Mouse (Mus musculus) activated CD4-positive, CD25-positive, alpha-beta regulatory T cell, adult 9 weeks (primary cell): ENCODE data around the gene Zc3hav1. TPM values are rescaled to one million over a fixed set of nuclear protein-coding genes. Genes with fewer than 3 reads are reported as not detected.

Experiments used
- polyA plus RNA-seq: library from polyadenylated mRNA; unstranded; fragments of 100-300 nt; shearing (Covaris generic); gene quantifications from one replicate; pipeline ENCODE4 v1.2.1, GENCODE M21; 2017

Gene Zc3hav1
- 129 TPM for polyA plus RNA-seq

GRCm38 (mm10) chr6:38353811-38354722 is at the start of gene Zc3hav1:
Gene Zc3hav1, minus strand, starts transcription at chr6:38354603.

GRCm38 (mm10) chr6:38381129-38381771 is 26.8 kb upstream of the Zc3hav1 start, which contains the start of gene Ttc26:
Gene Ttc26, plus strand, starts transcription at chr6:38381469.

GRCm38 (mm10) chr6:38298761-38299401 is 55.5 kb downstream of the Zc3hav1 start, which contains the start of gene Zc3hav1l:
Gene Zc3hav1l, minus strand, starts transcription at chr6:38299259.

Other genes with a start within 250 kb of the Zc3hav1 start
- not detected for gene Tmem213, start 245.3 kb downstream of the Zc3hav1 start, polyA plus RNA-seq
- gene Atp6v0a4, start 230.0 kb downstream of the Zc3hav1 start, polyA plus RNA-seq: not detected
- gene D630045J12Rik, start 100.6 kb downstream of the Zc3hav1 start, polyA plus RNA-seq: not detected
- gene Zc3hav1l, start 55.3 kb downstream of the Zc3hav1 start, polyA plus RNA-seq: 0.57 TPM
- 0.26 TPM for gene Ttc26, start 26.9 kb upstream of the Zc3hav1 start, polyA plus RNA-seq
- gene Ubn2, start 79.3 kb upstream of the Zc3hav1 start, polyA plus RNA-seq: 11.9 TPM
- gene Fmc1, start 178.9 kb upstream of the Zc3hav1 start, polyA plus RNA-seq: 48.4 TPM
- 31.1 TPM for gene Luc7l2, start 196.7 kb upstream of the Zc3hav1 start, polyA plus RNA-seq